Mouse (Mus musculus) embryonic facial prominence, embryonic 12.5 days (tissue): ENCODE data around the gene Trim62. TPM values are rescaled to one million over a fixed set of nuclear protein-coding genes. Genes with fewer than 3 reads are reported as not detected.
"Not testable (repeated sequence)": the region's sequence is repeated elsewhere in the genome, so short reads cannot be mapped to it uniquely, and the experiment has no call there.

Source experiments
- ATAC-seq: fragments of 200-750 bp; cut with Nextera tagmentation; 2 replicates; pipeline ENCODE4 v1.8.0; 2017; ENCODE audit not compliant: insufficient number of reproducible peaks, insufficient read depth, low FRiP score, low TSS enrichment
- H3K27ac ChIP-seq: fragments of 300-500 bp; sonication (generic); 2 replicates; pipeline ENCODE4 v1.5.1; 2016; ENCODE audit warnings: mild to moderate bottlenecking
- H3K27me3 ChIP-seq: fragments of 300-500 bp; sonication (generic); 2 replicates; pipeline ENCODE4 v1.6.1; 2016; ENCODE audit warnings: mild to moderate bottlenecking, moderate library complexity
- H3K36me3 ChIP-seq: fragments of 300-500 bp; sonication (generic); 2 replicates; pipeline ENCODE4 v1.6.1; 2016; ENCODE audit warnings: mild to moderate bottlenecking
- H3K4me1 ChIP-seq: fragments of 300-500 bp; sonication (generic); 2 replicates; pipeline ENCODE4 v1.6.1; 2016
- H3K4me2 ChIP-seq: fragments of 300-500 bp; sonication (generic); replicated peaks from 2 replicates; pipeline ENCODE4 v1.6.1; 2016; ENCODE audit warnings: mild to moderate bottlenecking, moderate library complexity
- H3K4me3 ChIP-seq: fragments of 300-500 bp; sonication (generic); 2 replicates; pipeline ENCODE4 v1.5.1; 2016; ENCODE audit warnings: mild to moderate bottlenecking
- H3K9ac ChIP-seq: fragments of 300-500 bp; sonication (generic); 2 replicates; pipeline ENCODE4 v1.6.1; 2016; ENCODE audit warnings: mild to moderate bottlenecking, moderate library complexity
- H3K9me3 ChIP-seq: fragments of 300-500 bp; sonication (generic); 2 replicates; pipeline ENCODE4 v1.6.1; 2016; ENCODE audit warnings: mild to moderate bottlenecking, moderate library complexity
- WGBS: fragments of 180-500 bp; shearing (Covaris S2); methylation state at CpG from one replicate; pipeline ENCODE4 v1.1.7; 2016; 5-methylcytosine and 5-hydroxymethylcytosine counted together
- polyA plus RNA-seq: library from polyadenylated mRNA; unstranded; fragments of >200 nt; fragmentation: Nextera tagmentation; extraction: Ambion mirVana; gene quantifications from 2 replicates; pipeline ENCODE4 v1.2.1, GENCODE M21; 2016

The Trim62 gene
- polyA plus RNA-seq, 1 experiment from 2014 or later: 19.7 TPM

GRCm38 (mm10) chr4:128857212-128857611, 26.2 kb upstream of the Trim62 start:
- H3K4me1 ChIP-seq: no peaks in the 10 kb centered on the region
- no peak overlapping the region for H3K9ac ChIP-seq
- no peaks in the 10 kb centered on the region for H3K36me3 ChIP-seq
- H3K4me3 ChIP-seq: no peak overlapping the region
- no peak for ATAC-seq
- H3K9me3 ChIP-seq: no peaks in the 10 kb centered on the region; the same call in 1 of the 2 replicates
- no peak overlapping the region for H3K4me2 ChIP-seq
- H3K27me3 ChIP-seq: no peaks in the 10 kb centered on the region
- WGBS: 67% methylated on average over 2 of the region's 2 CpGs
- no peak overlapping the region for H3K27ac ChIP-seq

DNA sequence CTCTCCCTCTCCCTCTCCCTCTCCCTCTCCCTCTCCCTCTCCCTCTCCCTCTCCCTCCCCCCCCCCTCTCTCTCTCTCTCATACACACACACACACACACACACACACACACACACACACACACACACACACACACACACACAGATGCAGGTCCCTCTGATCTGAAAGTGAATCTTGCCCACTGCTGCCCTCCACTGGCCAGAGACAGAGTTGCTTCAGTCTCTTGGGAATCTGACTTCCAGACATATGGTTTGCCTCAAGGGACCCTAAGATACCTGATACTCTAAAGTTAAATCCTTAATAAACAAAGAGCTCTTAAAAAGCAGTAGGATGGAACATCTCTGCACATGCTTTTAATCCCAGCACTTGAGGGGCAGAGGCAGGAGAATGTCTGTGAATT, 25.2 kb upstream of the Trim62 start:
- H3K4me2 ChIP-seq, H3K36me3 ChIP-seq, H3K27me3 ChIP-seq, H3K4me1 ChIP-seq, H3K9ac ChIP-seq, H3K4me3 ChIP-seq, H3K9me3 ChIP-seq, H3K27ac ChIP-seq, ATAC-seq: not testable (repeated sequence)

DNA sequence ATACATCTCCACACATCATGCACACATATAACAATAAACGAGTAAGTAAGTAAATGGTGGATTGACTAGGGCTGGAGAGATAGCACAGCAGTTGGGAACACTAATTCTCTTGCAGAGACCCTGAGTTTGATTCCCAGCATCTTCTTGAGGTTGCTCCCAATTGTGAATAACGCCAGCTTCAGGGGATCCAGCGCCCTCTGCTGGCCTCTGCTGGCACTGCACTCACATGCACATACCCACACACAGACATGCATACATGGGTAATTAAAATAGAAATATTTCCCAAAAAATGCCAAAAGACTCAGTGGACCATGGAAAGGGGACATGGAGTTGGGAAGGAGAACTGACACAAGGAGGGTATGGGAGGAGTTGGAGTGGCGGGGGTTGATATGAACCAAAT, 24.5 kb upstream of the Trim62 start:
- no peaks in the 10 kb centered on the region for H3K27me3 ChIP-seq
- no peak overlapping the region for H3K4me2 ChIP-seq
- 65% methylated on average over 4 of the region's 4 CpGs for whole genome bisulfite sequencing
- 0 out of 2 replicates have a peak, but pooled peaks cover 3% of the 10 kb centered on the region for H3K4me1 ChIP-seq
- ATAC-seq: no peak
- H3K9ac ChIP-seq: no peak overlapping the region
- H3K4me3 ChIP-seq: no peak overlapping the region
- H3K27ac ChIP-seq: no peak overlapping the region
- H3K9me3 ChIP-seq: no peaks in the 10 kb centered on the region; the same call in 1 of the 2 replicates
- H3K36me3 ChIP-seq: no peaks in the 10 kb centered on the region

GRCm38 (mm10) chr4:128872992-128873391, 10.4 kb upstream of the Trim62 start:
- 52% methylated on average over 19 of the region's 19 CpGs for WGBS
- no peaks in the 10 kb centered on the region for H3K36me3 ChIP-seq
- H3K27ac ChIP-seq: no peak overlapping the region
- no peaks in the 10 kb centered on the region for H3K9me3 ChIP-seq
- no peak overlapping the region for H3K4me3 ChIP-seq
- peaks cover 14% of the 10 kb centered on the region for H3K4me1 ChIP-seq
- peak overlapping the region; percentile 10; the same call in 1 of the 2 replicates for H3K4me2 ChIP-seq
- no peak overlapping the region for H3K9ac ChIP-seq
- H3K27me3 ChIP-seq: no peaks in the 10 kb centered on the region
- ATAC-seq: no peak

DNA sequence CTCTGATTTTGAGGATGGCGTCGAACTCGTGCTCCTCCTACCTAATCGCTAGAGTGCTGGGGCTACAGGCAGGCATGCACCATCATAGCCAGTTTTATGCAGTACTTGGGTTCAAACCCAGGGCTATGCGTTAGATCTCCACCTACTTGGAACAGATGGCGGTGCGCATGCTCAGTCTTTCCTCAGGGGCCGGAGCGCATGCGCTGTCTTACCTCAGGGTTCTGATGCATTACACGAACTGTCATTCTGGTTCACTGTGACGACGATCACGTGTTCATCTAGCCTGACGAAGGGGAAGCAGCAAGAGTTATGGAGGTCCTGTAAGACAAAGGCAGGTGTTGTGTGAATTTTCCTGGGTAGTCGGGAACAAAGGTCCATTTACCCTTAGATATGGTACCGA, 9.3 kb upstream of the Trim62 start:
- no peaks in the 10 kb centered on the region for H3K36me3 ChIP-seq
- no peaks in the 10 kb centered on the region for H3K9me3 ChIP-seq
- H3K4me2 ChIP-seq: no peak overlapping the region
- H3K27me3 ChIP-seq: no peaks in the 10 kb centered on the region
- no peak for ATAC-seq
- H3K9ac ChIP-seq: no peak overlapping the region
- peaks cover 24% of the 10 kb centered on the region for H3K4me1 ChIP-seq
- no peak overlapping the region for H3K4me3 ChIP-seq
- WGBS: 93% methylated on average over 17 of the region's 17 CpGs
- no peak overlapping the region for H3K27ac ChIP-seq

GRCm38 (mm10) chr4:128875439-128875838, 7.9 kb upstream of the Trim62 start:
- H3K9ac ChIP-seq: no peak overlapping the region
- no peaks in the 10 kb centered on the region for H3K9me3 ChIP-seq
- H3K27ac ChIP-seq: no peak overlapping the region
- WGBS: 93% methylated on average over 11 of the region's 11 CpGs
- H3K4me2 ChIP-seq: no peak overlapping the region
- H3K4me1 ChIP-seq: peaks cover 34% of the 10 kb centered on the region
- H3K27me3 ChIP-seq: no peaks in the 10 kb centered on the region
- no peak for ATAC-seq
- no peak overlapping the region for H3K4me3 ChIP-seq
- H3K36me3 ChIP-seq: no peaks in the 10 kb centered on the region

- no peak overlapping the region for H3K4me3 ChIP-seq
- H3K27me3 ChIP-seq: no peaks in the 10 kb centered on the region
- peak overlapping the region; percentile 91 for H3K27ac ChIP-seq
- H3K36me3 ChIP-seq: no peaks in the 10 kb centered on the region
- no peak; the same call in 1 of the 2 replicates for ATAC-seq
- no peaks in the 10 kb centered on the region; the same call in 1 of the 2 replicates for H3K9me3 ChIP-seq
- H3K9ac ChIP-seq: no peak overlapping the region
- WGBS: 8% methylated on average over 6 of the region's 6 CpGs
- H3K4me2 ChIP-seq: no peak overlapping the region
- H3K4me1 ChIP-seq: peaks cover 30% of the 10 kb centered on the region
Measured at GRCm38 (mm10) chr4:128877520-128877919, 5.9 kb upstream of the Trim62 start.

DNA sequence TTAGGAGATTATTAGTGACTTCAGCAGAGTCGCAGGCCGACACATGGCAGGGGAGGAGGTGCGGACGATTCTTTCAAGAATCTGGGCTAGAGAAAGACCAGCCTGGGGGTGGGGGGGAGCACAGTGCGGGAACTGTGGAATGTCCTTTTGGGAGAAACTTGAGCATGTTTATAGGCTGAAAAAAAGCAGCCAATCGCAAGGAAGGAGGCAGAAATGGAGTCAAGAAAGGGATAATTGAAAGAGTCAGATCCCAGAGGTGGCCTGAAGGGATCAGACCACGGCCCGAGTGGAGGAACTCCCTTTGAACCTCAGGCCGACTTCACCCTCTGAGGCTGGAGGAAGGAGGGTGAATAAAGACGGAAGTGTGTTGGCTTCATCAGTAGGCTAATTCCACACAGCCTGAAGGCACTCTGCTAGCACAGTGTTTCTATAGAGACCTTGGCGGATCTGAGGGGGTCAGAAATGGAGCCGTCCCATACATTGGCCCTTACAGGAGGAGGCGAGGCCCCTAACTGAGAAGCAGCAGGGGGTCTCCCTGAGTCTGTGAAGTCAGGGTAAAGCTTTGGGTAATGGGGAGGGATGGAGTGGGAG, 4.4 kb upstream of the Trim62 start:
- H3K9ac ChIP-seq: no peak overlapping the region
- no peaks in the 10 kb centered on the region for H3K36me3 ChIP-seq
- H3K27me3 ChIP-seq: no peaks in the 10 kb centered on the region
- WGBS: 3% methylated on average over 13 of the region's 13 CpGs
- H3K9me3 ChIP-seq: no peaks in the 10 kb centered on the region; the same call in 1 of the 2 replicates
- H3K4me3 ChIP-seq: no peak overlapping the region
- peaks cover 36% of the 10 kb centered on the region for H3K4me1 ChIP-seq
- peak; percentile 13; the same call in 1 of the 2 replicates for ATAC-seq
- H3K27ac ChIP-seq: peak overlapping the region; percentile 91
- H3K4me2 ChIP-seq: peak overlapping the region; percentile 22

- WGBS: under 1% methylated on average over 94 of the region's 94 CpGs
Measured at GRCm38 (mm10) chr4:128883801-128884710, 676 bp downstream of the Trim62 start.

DNA sequence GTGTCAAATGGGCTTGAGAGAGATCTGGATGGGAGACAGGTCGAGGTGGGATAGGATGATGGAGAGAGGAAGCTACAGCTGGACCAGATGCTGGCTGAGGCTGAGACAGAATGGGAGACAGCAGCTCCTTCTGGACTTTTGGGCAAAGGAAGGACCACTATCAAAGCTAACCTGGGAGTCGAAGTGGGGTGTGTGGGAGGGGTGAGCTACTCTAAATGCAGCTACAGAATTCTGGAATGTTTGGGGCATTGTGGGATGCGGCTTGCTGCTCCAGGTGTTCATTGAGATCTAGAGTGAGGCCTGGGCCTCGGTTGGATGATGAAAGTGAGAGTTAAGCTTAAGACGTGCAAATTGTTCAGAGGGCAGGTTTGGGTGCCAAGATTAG, 1.3 kb downstream of the Trim62 start:
- Histone ChIP-seq H3K4me3 (peak overlapping the region; percentile 66), H3K27ac (no peak overlapping the region), H3K36me3 (peaks cover 4% of the 10 kb centered on the region; the same call in 1 of the 2 replicates), H3K9ac (peak overlapping the region; percentile 71), H3K4me2 (peak overlapping the region; percentile 88), H3K27me3 (no peaks in the 10 kb centered on the region; the same call in 1 of the 2 replicates), H3K9me3 (no peaks in the 10 kb centered on the region; the same call in 1 of the 2 replicates), H3K4me1 (peaks cover 35% of the 10 kb centered on the region)
- 37% methylated on average over 5 of the region's 5 CpGs for WGBS
- no peak for ATAC-seq

More at GRCm38 (mm10) chr4:128883801-128884710, 676 bp downstream of the Trim62 start:
- peak overlapping the region; percentile 88 for H3K4me2 ChIP-seq
- peak; percentile 26 for ATAC-seq
- H3K27me3 ChIP-seq: no peaks in the 10 kb centered on the region; the same call in 1 of the 2 replicates
- peak overlapping the region; percentile 66 for H3K4me3 ChIP-seq
- peak overlapping the region; percentile 71 for H3K9ac ChIP-seq
- H3K9me3 ChIP-seq: no peaks in the 10 kb centered on the region; the same call in 1 of the 2 replicates
- peaks cover 4% of the 10 kb centered on the region; the same call in 1 of the 2 replicates for H3K36me3 ChIP-seq
- peaks cover 41% of the 10 kb centered on the region for H3K4me1 ChIP-seq
- peak overlapping the region; percentile 80 for H3K27ac ChIP-seq

DNA sequence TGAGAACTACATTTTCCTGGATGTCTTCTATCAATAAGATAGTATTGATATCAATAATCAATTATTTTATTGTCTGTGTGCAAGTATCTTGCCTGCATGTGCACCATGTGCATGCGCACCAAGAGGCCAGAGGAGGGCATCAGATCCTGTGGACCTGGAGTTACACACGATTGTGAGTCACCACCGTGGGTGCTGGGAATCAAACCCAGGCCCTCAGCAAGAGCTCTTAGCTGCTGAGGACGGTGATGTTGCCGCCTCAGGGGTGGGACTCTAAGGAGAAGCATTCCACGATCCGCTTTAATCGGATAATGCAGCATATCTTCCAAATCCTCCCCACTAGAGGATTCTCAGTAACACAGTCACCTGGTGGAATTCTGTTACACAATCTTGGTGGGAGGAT, 2.2 kb downstream of the Trim62 start:
- Histone ChIP-seq H3K9me3 (no peaks in the 10 kb centered on the region; the same call in 1 of the 2 replicates), H3K4me2 (no peak overlapping the region), H3K9ac (no peak overlapping the region), H3K27ac (no peak overlapping the region), H3K4me1 (peaks cover 31% of the 10 kb centered on the region), H3K36me3 (peaks cover 4% of the 10 kb centered on the region; the same call in 1 of the 2 replicates), H3K27me3 (no peaks in the 10 kb centered on the region; the same call in 1 of the 2 replicates), H3K4me3 (no peak overlapping the region)
- 95% methylated on average over 8 of the region's 8 CpGs for WGBS
- ATAC-seq: no peak
